Mouse (Mus musculus) kidney, postnatal 25 days (tissue): ENCODE measurements around the gene Ccdc34.

ENCODE experiments used
- DNase-seq, 2 experiments: peaks; one replicate each; pipeline ENCODE4 v3.0.0; 2021; ENCODE audit warnings: mixed read lengths in 2 of 2

The Ccdc34 gene

DNA sequence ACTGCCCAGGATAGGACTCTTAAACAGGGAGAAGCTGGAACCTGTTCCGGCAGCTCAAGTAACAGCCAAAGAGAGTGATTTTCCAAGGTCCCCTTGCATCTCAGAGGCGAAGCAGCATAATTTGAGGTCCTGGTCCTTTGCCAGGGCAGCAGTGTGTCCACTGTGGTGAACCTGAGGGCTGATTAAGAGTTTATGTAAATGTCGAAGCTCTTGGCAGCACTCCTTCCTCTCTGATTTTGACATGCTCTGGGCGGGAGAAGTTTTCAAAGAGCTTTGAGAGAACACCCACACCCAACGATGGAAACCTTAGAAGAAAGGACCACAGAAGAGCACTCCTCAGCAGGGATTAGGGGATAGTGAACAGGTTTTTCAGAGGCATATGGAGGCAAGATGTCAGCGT, 164.6 kb downstream of the Ccdc34 start:
- peak; percentile 91 to 93 for DNase-seq

DNA sequence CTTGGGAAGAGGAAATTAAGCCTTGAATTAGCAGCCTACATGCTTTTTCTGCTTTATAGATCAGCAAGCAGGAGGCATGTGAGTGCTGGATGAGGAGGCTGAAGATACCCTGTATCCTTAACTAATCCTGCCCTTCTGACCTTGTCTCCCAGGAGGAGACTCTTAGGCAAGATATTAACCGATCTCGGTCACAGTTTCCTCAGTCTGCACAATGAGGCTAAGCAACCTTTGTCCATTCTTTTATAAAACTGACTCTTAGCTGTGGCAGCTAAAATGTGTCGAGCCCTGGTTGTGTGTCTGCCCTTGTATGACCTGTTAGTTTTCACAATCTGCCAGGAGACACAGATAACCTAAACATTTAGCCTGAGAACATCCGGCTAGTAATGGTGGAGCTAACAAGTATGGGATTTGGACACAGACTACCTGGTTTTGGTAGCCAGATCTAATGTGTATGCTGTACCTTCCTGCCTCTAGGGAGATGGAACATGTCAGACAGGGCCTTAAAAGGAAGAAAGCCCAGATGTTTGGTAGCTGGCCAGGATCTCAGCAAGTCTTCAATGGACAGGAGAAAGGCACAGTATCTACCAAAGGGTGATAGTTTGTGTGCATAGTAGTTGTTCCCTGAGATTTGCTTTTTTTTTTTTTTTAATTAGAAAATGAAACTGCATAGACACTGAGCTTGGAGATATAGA, 165.3 kb downstream of the Ccdc34 start:
- peak; percentile 45 to 46 for DNase-seq

DNA sequence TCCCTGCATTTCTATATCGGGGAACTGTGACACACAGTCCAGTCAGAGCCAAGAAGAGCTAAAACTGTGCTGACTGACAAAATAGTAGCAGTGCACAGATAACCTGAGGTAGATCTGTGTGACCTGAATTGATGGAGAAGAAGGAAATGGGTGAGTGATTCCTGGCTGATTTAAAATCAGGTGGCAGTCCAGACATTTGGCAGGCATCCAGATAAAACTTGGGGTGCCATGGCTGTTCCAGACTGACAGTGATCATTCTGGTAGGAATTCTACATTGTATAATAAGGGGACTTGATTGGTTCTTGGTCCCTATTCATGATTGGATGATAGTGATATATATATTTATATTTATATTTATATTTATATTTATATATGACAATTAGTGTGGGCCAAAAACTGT, 166.5 kb downstream of the Ccdc34 start:
- no peak for DNase-seq

- peak in 1 of 2 experiments; percentile 49 for DNase-seq
These were observed 168.9 kb downstream of the Ccdc34 start for GRCm38 (mm10) chr2:110186427-110186980.

- DNase-seq = no peak
These were observed 171.2 kb downstream of the Ccdc34 start for GRCm38 (mm10) chr2:110188696-110189397.

DNA sequence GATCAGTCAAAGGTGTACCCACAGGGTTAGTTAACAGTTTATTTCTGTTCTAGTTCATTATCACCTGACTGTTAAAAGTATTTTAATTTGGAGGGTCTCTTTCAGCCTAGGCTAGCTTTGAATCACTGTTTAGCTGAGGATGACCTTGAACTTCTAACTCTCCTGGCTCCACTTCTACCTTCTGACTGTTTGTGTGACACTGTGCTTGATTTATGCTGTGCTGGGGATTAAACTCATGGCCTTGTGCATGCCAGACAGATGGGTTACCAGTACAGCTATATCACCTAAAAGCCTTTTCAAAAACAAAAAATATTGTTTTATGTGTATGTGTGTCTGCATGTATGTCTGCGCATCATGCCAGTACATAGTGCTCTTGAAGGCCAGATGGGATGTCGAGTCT, 172.8 kb downstream of the Ccdc34 start:
- no peak for DNase-seq

DNA sequence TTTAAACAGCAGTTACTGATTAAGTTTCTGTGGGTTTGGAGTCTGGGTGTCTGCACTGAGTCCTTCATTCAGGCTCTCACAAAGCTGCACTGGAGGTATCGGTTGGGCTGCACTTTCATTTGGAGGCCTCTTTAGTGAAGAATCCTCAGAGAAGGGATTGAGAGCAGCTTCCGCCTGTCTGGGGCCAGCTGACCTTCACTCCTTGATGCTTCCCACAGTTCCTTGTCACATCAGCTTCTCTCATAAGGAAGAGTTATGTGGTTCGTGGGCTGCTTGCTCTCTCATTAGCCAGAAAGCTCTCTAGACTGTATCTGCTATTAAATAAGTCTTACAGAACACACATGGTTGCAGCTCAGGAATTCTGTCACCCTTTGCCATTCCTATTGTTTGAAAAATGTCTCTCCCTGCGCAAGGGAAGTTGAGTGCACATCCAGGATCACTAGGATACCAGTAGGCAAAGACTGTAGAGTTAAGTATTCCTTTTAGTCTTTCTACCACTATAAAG, 173.6 kb downstream of the Ccdc34 start:
- no peak for DNase-seq

DNA sequence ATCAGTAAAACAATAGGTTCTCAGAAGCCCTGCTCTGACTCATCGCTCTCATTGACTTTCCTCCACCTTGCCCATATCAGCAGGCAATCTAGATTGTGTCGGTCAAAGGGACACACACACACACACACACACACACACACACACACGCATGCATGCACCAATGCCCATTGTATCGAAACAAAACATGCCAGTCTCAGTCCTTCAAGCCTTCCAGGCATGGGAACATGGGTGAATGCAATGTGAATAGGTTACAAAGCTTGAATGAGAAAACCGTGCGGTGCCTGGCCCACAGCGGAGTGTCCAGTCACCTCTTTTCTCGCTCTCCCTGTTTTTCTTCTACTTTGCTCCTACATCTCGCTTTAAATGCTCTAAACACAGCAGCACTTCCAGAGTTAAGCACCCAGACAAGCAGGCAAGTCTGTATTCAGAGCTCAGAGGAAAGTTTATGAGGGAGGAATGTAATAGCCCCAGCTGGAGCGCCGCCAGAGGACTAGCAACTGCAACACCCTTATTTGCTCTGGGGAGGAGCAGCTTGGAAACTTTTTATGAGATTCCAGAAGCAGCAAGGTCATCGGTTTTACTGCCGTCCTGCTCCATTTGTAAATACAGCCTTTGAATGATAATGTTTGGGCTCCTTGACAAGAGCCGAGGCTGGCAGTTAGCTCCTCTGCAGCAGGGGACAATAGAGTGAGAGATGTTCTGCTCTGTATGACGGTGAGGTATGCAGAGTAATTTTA, 174.5 kb downstream of the Ccdc34 start:
- DNase-seq = peak; percentile 96 to 98

DNA sequence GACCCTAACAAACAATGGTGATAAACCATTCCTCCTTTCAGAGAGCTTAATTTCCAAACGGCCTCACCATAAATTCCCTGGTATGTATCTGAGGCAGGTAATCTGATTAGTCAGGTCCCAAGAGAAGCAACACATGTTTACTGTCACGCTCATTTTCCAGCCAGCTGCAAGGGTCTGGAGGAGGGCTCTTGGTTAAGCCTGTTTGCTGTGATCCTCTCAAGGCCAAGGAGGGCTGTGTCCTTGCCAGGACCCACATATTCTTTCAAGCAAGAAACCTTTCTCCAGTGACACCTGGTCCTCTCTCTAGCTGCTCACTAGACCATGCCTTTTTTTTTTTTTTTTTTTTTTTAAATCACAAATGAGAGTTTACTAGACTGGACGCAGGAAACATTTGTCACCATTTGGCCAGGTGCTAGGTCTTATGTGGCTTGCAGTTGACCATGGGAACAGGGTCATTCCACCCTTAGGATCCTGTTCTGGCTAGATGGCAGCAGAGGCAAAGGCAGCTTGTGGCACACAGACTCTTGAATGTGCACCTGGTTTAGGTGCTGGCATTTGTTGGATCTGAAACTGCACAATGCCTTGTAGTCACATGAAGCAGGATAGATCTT, 175.2 kb downstream of the Ccdc34 start:
- peak; percentile 66 to 86 for DNase-seq

DNA sequence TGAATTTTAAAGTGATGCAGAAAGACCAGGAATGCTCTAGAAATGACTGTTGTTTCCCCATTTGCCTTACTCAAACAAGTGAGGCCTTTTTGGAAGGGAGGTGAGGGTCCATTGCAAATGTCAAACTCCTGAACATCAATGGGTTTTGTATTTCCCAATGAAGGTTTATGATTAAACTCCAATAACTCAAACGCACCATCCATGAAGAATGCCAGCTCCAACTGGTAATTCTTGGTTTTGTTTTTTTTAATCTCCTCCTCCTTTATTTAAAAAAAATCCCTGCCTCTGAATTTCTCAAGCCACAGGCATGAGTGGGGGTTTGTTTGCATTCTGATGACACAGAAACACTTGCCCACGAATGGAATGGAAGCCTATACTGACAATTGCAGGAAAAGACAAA, 178.9 kb downstream of the Ccdc34 start:
- no peak for DNase-seq

DNA sequence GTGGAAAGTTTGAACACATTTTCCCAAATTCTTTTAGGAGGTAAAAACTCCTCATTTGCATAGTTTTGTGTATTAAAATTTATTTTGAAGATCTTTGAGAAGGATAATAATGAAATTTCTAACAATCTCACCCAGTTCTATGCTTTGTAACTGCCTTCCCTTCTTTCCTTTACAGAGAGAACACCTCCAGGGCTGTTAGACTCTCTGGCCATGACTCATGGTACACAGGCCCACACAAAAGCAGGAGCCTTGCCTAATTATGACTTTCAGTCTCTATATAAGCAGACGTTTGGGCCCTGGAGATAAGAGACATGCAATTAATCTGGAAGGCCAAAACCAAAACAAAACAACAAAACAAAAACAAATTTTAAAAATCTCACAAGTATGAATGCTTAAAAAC, 182.0 kb downstream of the Ccdc34 start:
- no peak for DNase-seq

GRCm38 (mm10) chr2:110201770-110202169, 184.2 kb downstream of the Ccdc34 start:
- no peak for DNase-seq

GRCm38 (mm10) chr2:110202716-110203497, 185.3 kb downstream of the Ccdc34 start:
- no peak for DNase-seq

GRCm38 (mm10) chr2:110204169-110204568, 186.6 kb downstream of the Ccdc34 start:
- DNase-seq = no peak

DNA sequence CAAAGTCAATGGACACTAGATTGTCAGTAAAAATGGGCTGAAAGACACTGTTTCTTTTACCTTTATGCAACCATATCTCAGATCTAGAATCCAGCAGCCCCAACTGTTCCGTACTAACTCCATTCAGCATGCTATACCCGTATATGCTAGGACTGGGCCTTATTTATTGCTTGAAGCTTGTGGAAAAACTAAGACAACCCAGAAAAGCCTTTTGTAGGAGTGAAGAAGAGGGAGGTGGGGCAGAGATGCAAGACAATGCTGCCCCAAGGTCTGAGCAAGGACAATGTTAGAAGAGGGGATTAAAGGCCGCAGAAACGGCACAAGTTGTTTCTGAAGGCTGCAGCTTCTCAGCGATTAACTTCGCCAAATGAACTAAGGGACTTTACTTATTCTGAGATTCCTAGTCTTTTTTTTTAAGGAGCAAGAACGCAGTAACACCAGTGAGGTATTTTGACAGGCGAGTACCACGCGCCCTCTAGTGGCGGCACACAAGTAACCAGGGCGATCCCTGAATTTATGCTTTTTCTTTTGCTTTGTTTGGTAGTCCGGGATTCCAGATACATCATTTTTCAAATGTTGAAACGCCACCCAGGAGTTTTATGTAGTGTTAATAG, 187.2 kb downstream of the Ccdc34 start:
- DNase-seq = peak; percentile 85 to 87

- peak; percentile 31 to 63 for DNase-seq
These were observed 193.2 kb downstream of the Ccdc34 start for GRCm38 (mm10) chr2:110210508-110211496.

DNA sequence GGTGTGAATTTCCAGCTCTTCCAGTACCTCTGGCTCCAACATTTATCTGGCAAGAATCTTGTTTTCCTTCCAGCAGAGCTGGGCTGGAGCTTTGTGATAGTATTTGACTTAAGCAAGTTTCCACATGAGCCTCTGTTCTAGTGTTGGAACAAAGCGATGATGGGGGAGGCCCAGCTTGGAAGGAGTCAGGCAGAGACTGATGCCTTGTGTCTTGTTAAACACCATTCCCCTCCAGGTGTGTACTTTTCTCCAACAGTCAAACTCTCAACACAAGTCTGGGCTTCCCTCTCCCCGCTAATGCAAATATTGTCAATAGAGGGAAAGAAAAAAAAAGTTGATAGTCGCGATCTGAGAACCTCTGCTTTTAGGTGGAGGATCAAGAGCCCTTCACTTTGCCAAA, 196.7 kb downstream of the Ccdc34 start:
- DNase-seq = no peak

- peak; percentile 58 to 72 for DNase-seq
These were observed 197.5 kb downstream of the Ccdc34 start for GRCm38 (mm10) chr2:110214991-110215684.

- no peak for DNase-seq
These were observed 198.1 kb downstream of the Ccdc34 start for GRCm38 (mm10) chr2:110215685-110216058.

GRCm38 (mm10) chr2:110220492-110220891, 202.9 kb downstream of the Ccdc34 start:
- peak; percentile 65 to 88 for DNase-seq
